Mouse (Mus musculus): ENCODE data around the gene Kbtbd13. TPM values are rescaled to one million over a fixed set of nuclear protein-coding genes. Genes with fewer than 3 reads are reported as not detected.

The Kbtbd13 gene
- polyA plus RNA-seq, 1 experiment from 2014 or later = 0.78 TPM

- H3K9ac ChIP-seq = no peak overlapping the region
- H3K4me1 ChIP-seq (replicated peaks) = no peaks in the 10 kb centered on the region
- 80% methylated on average over 24 of the region's 24 CpGs for WGBS
- no peak for ATAC-seq (ENCODE audit: low FRiP score, low read depth)
- H3K4me2 ChIP-seq = no peak overlapping the region
- no peaks in the 10 kb centered on the region for H3K9me3 ChIP-seq
- H3K27me3 ChIP-seq = no peaks in the 10 kb centered on the region
- H3K4me3 ChIP-seq = no peak overlapping the region
- H3K27ac ChIP-seq (replicated peaks) = no peak overlapping the region
- peaks cover 4% of the 10 kb centered on the region; the same call in 1 of the 2 replicates for H3K36me3 ChIP-seq
These were observed 19.7 kb downstream of the Kbtbd13 start for GRCm38 (mm10) chr9:65371756-65372155.

GRCm38 (mm10) chr9:65365721-65366120 is 25.7 kb downstream of the Kbtbd13 start:
- H3K4me1 ChIP-seq (replicated peaks) = no peaks in the 10 kb centered on the region
- no peak for ATAC-seq (ENCODE audit: low FRiP score, low read depth)
- H3K4me2 ChIP-seq = no peak overlapping the region
- whole genome bisulfite sequencing = 92% methylated on average over 7 of the region's 7 CpGs
- H3K27me3 ChIP-seq = no peaks in the 10 kb centered on the region
- no peaks in the 10 kb centered on the region for H3K9me3 ChIP-seq
- H3K9ac ChIP-seq = no peak overlapping the region
- no peak overlapping the region for H3K27ac ChIP-seq (replicated peaks)
- H3K4me3 ChIP-seq = no peak overlapping the region
- peaks cover 12% of the 10 kb centered on the region for H3K36me3 ChIP-seq

- H3K9ac ChIP-seq = no peak overlapping the region
- ATAC-seq (ENCODE audit: low FRiP score, low read depth) = no peak
- 63% methylated on average over 9 of the region's 9 CpGs for WGBS
- H3K27me3 ChIP-seq = no peaks in the 10 kb centered on the region
- no peak overlapping the region for H3K27ac ChIP-seq (replicated peaks)
- H3K4me3 ChIP-seq = no peak overlapping the region
- no peaks in the 10 kb centered on the region for H3K4me1 ChIP-seq (replicated peaks)
- no peaks in the 10 kb centered on the region for H3K9me3 ChIP-seq
- no peak overlapping the region for H3K4me2 ChIP-seq
- H3K36me3 ChIP-seq = peaks cover 29% of the 10 kb centered on the region
These were observed 27.8 kb downstream of the Kbtbd13 start for GRCm38 (mm10) chr9:65363684-65364083.

- H3K27ac ChIP-seq (replicated peaks) = no peak within 1 kb of the TSS
- no peak within 1 kb of the TSS for H3K4me3 ChIP-seq
- H3K4me1 ChIP-seq (replicated peaks) = no peaks in the 10 kb centered on the region
- WGBS = 93% methylated on average over 16 of the region's 16 CpGs
- H3K27me3 ChIP-seq = no peaks in the 10 kb centered on the region
- no peak within 1 kb of the TSS for H3K9ac ChIP-seq
- H3K9me3 ChIP-seq = no peaks in the 10 kb centered on the region
- no peak within 1 kb of the TSS for H3K4me2 ChIP-seq
- no peak for ATAC-seq (ENCODE audit: low FRiP score, low read depth)
- peaks cover 49% of the 10 kb centered on the region for H3K36me3 ChIP-seq
These were observed 30.6 kb downstream of the Kbtbd13 start, which contains the start of gene Ubap1l for GRCm38 (mm10) chr9:65360641-65361448. Gene Ubap1l, plus strand, starts transcription at chr9:65361041.

- Histone ChIP-seq H3K4me3 (no peak overlapping the region), H3K9ac (no peak overlapping the region), H3K27me3 (no peaks in the 10 kb centered on the region), H3K36me3 (peaks cover 66% of the 10 kb centered on the region), H3K4me1 (replicated peaks) (no peaks in the 10 kb centered on the region), H3K4me2 (no peak overlapping the region), H3K9me3 (no peaks in the 10 kb centered on the region), H3K27ac (replicated peaks) (no peak overlapping the region)
- WGBS = 90% methylated on average over 1 of the region's 1 CpGs
- ATAC-seq (ENCODE audit: low FRiP score, low read depth) = no peak
These were observed 32.4 kb downstream of the Kbtbd13 start for GRCm38 (mm10) chr9:65358956-65359480.

- Histone ChIP-seq H3K27ac (replicated peaks) (no peak overlapping the region), H3K9me3 (no peaks in the 10 kb centered on the region), H3K36me3 (peaks cover 66% of the 10 kb centered on the region), H3K4me3 (no peak overlapping the region), H3K4me1 (replicated peaks) (no peaks in the 10 kb centered on the region), H3K4me2 (no peak overlapping the region), H3K9ac (no peak overlapping the region), H3K27me3 (no peaks in the 10 kb centered on the region)
- no peak for ATAC-seq (ENCODE audit: low FRiP score, low read depth)
- 87% methylated on average over 2 of the region's 2 CpGs for WGBS
These were observed 34.5 kb downstream of the Kbtbd13 start for GRCm38 (mm10) chr9:65356971-65357370.

- H3K36me3 ChIP-seq = peaks cover 65% of the 10 kb centered on the region
- no peak overlapping the region for H3K4me3 ChIP-seq
- H3K27ac ChIP-seq (replicated peaks) = no peak overlapping the region
- 87% methylated on average over 7 of the region's 7 CpGs for WGBS
- H3K9me3 ChIP-seq = no peaks in the 10 kb centered on the region
- no peaks in the 10 kb centered on the region for H3K4me1 ChIP-seq (replicated peaks)
- H3K9ac ChIP-seq = no peak overlapping the region
- no peaks in the 10 kb centered on the region for H3K27me3 ChIP-seq
- ATAC-seq (ENCODE audit: low FRiP score, low read depth) = no peak
- no peak overlapping the region for H3K4me2 ChIP-seq
These were observed 34.9 kb downstream of the Kbtbd13 start for GRCm38 (mm10) chr9:65356561-65356960.

GRCm38 (mm10) chr9:65353251-65353650 is 38.2 kb downstream of the Kbtbd13 start:
- Histone ChIP-seq H3K27ac (replicated peaks) (no peak overlapping the region), H3K4me1 (replicated peaks) (peaks cover 15% of the 10 kb centered on the region), H3K27me3 (no peaks in the 10 kb centered on the region), H3K4me2 (no peak overlapping the region), H3K36me3 (peaks cover 36% of the 10 kb centered on the region), H3K4me3 (no peak overlapping the region), H3K9ac (no peak overlapping the region), H3K9me3 (no peaks in the 10 kb centered on the region)
- WGBS = 91% methylated on average over 5 of the region's 5 CpGs
- ATAC-seq (ENCODE audit: low FRiP score, low read depth) = no peak

- peak overlapping the region; percentile 92 for H3K4me2 ChIP-seq
- no peaks in the 10 kb centered on the region for H3K9me3 ChIP-seq
These were observed 44.2 kb downstream of the Kbtbd13 start for GRCm38 (mm10) chr9:65347112-65347850.

GRCm38 (mm10) chr9:65346476-65347111 is 44.9 kb downstream of the Kbtbd13 start:
- ATAC-seq (ENCODE audit: low FRiP score, low read depth) = peak; percentile 68
- Histone ChIP-seq H3K27me3 (no peaks in the 10 kb centered on the region), H3K4me2 (peak overlapping the region; percentile 92), H3K36me3 (no peaks in the 10 kb centered on the region), H3K9me3 (no peaks in the 10 kb centered on the region), H3K4me3 (peak overlapping the region; percentile 85), H3K4me1 (replicated peaks) (peaks cover 30% of the 10 kb centered on the region), H3K9ac (peak overlapping the region; percentile 93), H3K27ac (replicated peaks) (peak overlapping the region; percentile 94)
- under 1% methylated on average over 68 of the region's 77 CpGs for WGBS

More at GRCm38 (mm10) chr9:65347112-65347850, 44.2 kb downstream of the Kbtbd13 start:
- Histone ChIP-seq H3K4me3 (peak overlapping the region; percentile 85), H3K27me3 (no peaks in the 10 kb centered on the region), H3K27ac (replicated peaks) (no peak overlapping the region), H3K9ac (peak overlapping the region; percentile 93), H3K4me1 (replicated peaks) (peaks cover 30% of the 10 kb centered on the region), H3K36me3 (no peaks in the 10 kb centered on the region)
- 48% methylated on average over 8 of the region's 8 CpGs for WGBS
- ATAC-seq (ENCODE audit: low FRiP score, low read depth) = no peak

GRCm38 (mm10) chr9:65345854-65346475 is 45.5 kb downstream of the Kbtbd13 start, which contains the start of gene Pdcd7:
Gene Pdcd7, plus strand, starts transcription at chr9:65346104.
- peak within 1 kb of the TSS; percentile 94 for H3K27ac ChIP-seq (replicated peaks)
- H3K36me3 ChIP-seq = no peaks in the 10 kb centered on the region
- H3K4me1 ChIP-seq (replicated peaks) = peaks cover 29% of the 10 kb centered on the region
- ATAC-seq (ENCODE audit: low FRiP score, low read depth) = peak; percentile 95
- H3K9me3 ChIP-seq = no peaks in the 10 kb centered on the region
- peak within 1 kb of the TSS; percentile 85 for H3K4me3 ChIP-seq
- 2% methylated on average over 49 of the region's 59 CpGs for WGBS
- H3K27me3 ChIP-seq = no peaks in the 10 kb centered on the region
- peak within 1 kb of the TSS; percentile 92 for H3K4me2 ChIP-seq
- H3K9ac ChIP-seq = peak within 1 kb of the TSS; percentile 93

Data from hindbrain, embryonic 15.5 days (tissue).